Mouse (Mus musculus) heart, embryonic 11.5 days (tissue): ENCODE data around the gene Ap1b1. TPM values are rescaled to one million over a fixed set of nuclear protein-coding genes. Genes with fewer than 3 reads are reported as not detected.

Experiments
- ATAC-seq: fragments of 200-750 bp; cut with Nextera tagmentation; replicated peaks from 2 replicates; pipeline ENCODE4 v1.8.0; 2017; ENCODE audit warnings: moderate library complexity; ENCODE audit not compliant: insufficient number of reproducible peaks, low FRiP score, low TSS enrichment
- H3K27ac ChIP-seq: fragments of 300-500 bp; sonication (generic); 2 replicates; pipeline ENCODE4 v1.5.1; 2014; ENCODE audit warnings: mild to moderate bottlenecking, low read depth, low read length
- H3K27me3 ChIP-seq: fragments of 300-500 bp; sonication (generic); 2 replicates; pipeline ENCODE4 v1.6.1; 2014; ENCODE audit warnings: mild to moderate bottlenecking, low read length, mixed read lengths; ENCODE audit not compliant: control insufficient read depth, insufficient read depth
- H3K36me3 ChIP-seq: fragments of 300-500 bp; sonication (generic); 2 replicates; pipeline ENCODE4 v1.6.1; 2014; ENCODE audit warnings: mild to moderate bottlenecking, low read length, moderate library complexity, mixed read lengths; ENCODE audit not compliant: control insufficient read depth, insufficient read depth
- H3K4me1 ChIP-seq: fragments of 300-500 bp; sonication (generic); 2 replicates; pipeline ENCODE4 v1.6.1; 2014; ENCODE audit warnings: low read length; ENCODE audit not compliant: control insufficient read depth, insufficient read depth
- H3K4me2 ChIP-seq: fragments of 300-500 bp; sonication (generic); 2 replicates; pipeline ENCODE4 v1.6.1; 2014; ENCODE audit warnings: mild to moderate bottlenecking, moderate library complexity
- H3K4me3 ChIP-seq: fragments of 300-500 bp; sonication (generic); 2 replicates; pipeline ENCODE4 v1.5.1; 2014; ENCODE audit warnings: low read depth, low read length
- H3K9ac ChIP-seq: fragments of 300-500 bp; sonication (generic); 2 replicates; pipeline ENCODE4 v1.6.1; 2014; ENCODE audit warnings: mild to moderate bottlenecking, low read depth, low read length, moderate library complexity
- H3K9me3 ChIP-seq: fragments of 300-500 bp; sonication (generic); replicated peaks from 2 replicates; pipeline ENCODE4 v1.6.1; 2016; ENCODE audit warnings: low read length; ENCODE audit not compliant: control insufficient read depth
- WGBS: fragments of 180-500 bp; shearing (Covaris S2); extraction: QIAGEN DNeasy Blood & Tissue Kit; methylation state at CpG from one replicate; pipeline ENCODE4 v1.1.7; 2014; ENCODE audit not compliant: insufficient replicate concordance; 5-methylcytosine and 5-hydroxymethylcytosine counted together
- polyA plus RNA-seq: library from polyadenylated mRNA; unstranded; fragments of >200 nt; fragmentation: Nextera tagmentation; extraction: Ambion mirVana; gene quantifications from 2 replicates; pipeline ENCODE4 v1.2.1, GENCODE M21; 2014

Ap1b1 gene
- 47.6 and 57.9 TPM in 2 replicates for polyA plus RNA-seq

DNA sequence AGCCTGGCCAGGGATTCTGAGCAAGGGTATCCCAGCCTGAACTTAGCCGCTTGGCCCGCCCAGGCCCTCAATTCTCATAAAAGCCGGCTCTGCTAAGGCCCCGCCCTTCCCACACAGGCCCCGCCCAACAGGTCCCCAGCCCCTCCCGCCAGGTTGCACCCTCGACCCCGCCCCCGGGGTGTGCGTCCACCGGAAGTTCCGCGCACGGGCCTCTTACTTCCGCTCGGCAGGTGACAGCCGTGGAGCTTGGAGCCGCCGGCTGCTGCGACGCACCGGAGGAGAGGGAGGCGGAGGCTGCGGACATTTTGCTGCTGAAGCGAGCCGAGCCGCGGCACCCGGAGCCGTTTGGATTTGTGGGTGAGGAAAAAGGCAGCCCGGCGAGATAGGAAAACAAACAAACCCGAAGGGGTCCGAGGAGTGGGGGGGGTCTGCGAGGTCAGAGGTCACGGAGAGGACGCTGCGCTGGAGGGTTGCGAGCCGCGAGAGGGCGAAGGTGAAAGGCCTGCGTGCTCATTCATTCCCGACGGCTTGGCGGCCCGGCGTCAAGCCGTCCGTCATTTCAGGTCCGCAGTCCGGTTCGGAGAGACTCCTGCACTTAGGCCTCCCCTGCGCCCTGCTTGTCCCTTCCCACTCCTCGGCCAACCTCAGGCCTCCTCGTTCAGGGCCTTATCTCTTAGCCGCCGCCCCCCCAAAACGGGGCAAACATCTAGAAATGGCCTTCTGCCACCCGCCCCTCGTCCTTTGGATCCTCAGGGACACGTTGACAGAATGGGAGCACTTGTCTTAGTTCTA is at the start of gene Ap1b1:
Ap1b1 (plus strand) TSS at position 130 of the 792 bp plus-strand sequence.
- WGBS, result 1% methylated on average over 56 of the region's 62 CpGs
- H3K36me3 ChIP-seq, result no peaks in the 10 kb centered on the region
- H3K4me1 ChIP-seq, result peaks cover 6% of the 10 kb centered on the region
- peak within 1 kb of the TSS; percentile 90 for H3K4me3 ChIP-seq
- peak within 1 kb of the TSS; percentile 76 for H3K4me2 ChIP-seq
- H3K27me3 ChIP-seq, result no peaks in the 10 kb centered on the region
- H3K9me3 ChIP-seq, result no peaks in the 10 kb centered on the region
- no peak within 1 kb of the TSS for H3K27ac ChIP-seq
- peak; percentile 94 for ATAC-seq
- peak within 1 kb of the TSS; percentile 80 for H3K9ac ChIP-seq

DNA sequence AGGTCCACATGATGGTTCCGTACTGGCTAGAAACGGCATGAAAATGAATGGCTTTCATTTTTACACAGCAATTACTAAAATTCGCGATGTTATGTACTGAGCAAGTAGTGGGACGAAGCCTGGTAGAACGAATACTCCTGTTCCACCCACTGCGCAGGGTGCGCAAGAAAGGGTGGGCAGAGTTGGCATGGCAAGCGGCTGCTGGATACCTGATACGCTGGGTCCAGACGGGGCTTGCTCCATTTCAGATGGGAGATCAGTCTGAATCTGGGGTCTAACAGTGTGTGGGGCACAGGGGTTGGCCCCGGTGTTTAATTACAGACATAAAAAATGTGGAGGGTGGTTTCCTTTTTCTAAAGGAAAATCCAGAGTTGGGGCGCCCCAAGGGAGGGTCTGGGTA is 40.1 kb upstream of the Ap1b1 start:
- H3K27me3 ChIP-seq, result peaks cover 69% of the 10 kb centered on the region
- no peaks in the 10 kb centered on the region for H3K36me3 ChIP-seq
- no peak overlapping the region for H3K27ac ChIP-seq
- no peak for ATAC-seq
- H3K4me2 ChIP-seq, result peak overlapping the region; percentile 79
- H3K9me3 ChIP-seq, result no peaks in the 10 kb centered on the region
- H3K9ac ChIP-seq, result no peak overlapping the region
- H3K4me3 ChIP-seq, result peak overlapping the region; percentile 61
- 37% methylated on average over 13 of the region's 13 CpGs for WGBS
- peaks cover 9% of the 10 kb centered on the region for H3K4me1 ChIP-seq

DNA sequence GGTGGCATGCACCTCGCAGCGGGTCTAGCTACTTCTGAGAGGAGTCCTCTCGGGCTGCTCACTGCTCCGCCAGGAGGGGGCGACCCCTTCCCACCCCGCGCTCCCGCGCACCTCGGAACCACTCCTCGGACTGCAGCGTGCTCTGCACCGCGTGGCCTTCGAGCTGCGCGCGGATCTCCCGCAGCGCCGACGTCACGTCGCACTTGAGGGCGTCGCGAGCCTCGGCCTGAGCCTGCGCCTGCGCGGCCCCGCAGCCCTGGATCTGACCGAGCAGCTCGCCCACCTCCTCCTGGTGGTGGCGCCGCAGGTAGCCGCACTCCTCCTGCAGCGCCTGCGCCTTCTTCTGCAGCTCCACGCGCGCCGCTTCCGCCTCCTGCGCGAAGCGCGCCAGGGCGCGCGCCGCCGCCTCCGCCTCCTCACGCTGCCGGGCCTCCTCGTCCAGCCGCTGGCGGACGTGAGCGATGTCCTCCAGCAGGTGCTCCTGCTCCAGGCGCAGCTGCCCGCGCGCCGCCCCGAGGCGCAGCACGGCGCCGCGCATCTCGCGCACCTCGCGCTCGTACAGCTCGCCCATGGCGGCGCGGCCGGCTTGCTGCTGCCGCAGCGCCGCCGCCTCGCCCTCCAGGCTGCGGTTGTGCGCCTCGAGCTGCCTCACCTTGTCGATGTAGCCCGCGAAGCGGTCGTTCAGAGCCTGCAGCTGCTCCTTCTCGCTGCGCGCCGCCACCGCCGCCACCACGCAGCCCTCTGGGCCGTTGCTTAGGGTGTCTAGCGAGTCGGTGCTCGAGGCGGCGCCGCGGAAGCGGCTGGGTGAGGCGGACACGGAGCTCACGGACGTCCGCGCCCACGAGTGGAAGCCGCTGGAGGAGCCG is 39.4 kb upstream of the Ap1b1 start:
- H3K36me3 ChIP-seq, result no peaks in the 10 kb centered on the region
- H3K27me3 ChIP-seq, result peaks cover 74% of the 10 kb centered on the region
- H3K4me1 ChIP-seq, result peaks cover 9% of the 10 kb centered on the region
- peak overlapping the region; percentile 61 for H3K4me3 ChIP-seq
- peak overlapping the region; percentile 79 for H3K4me2 ChIP-seq
- H3K9me3 ChIP-seq, result no peaks in the 10 kb centered on the region
- H3K9ac ChIP-seq, result no peak overlapping the region
- ATAC-seq, result peak; percentile 51; the same call in 1 of the 2 replicates
- no peak overlapping the region for H3K27ac ChIP-seq
- WGBS, result under 1% methylated on average over 116 of the region's 120 CpGs

DNA sequence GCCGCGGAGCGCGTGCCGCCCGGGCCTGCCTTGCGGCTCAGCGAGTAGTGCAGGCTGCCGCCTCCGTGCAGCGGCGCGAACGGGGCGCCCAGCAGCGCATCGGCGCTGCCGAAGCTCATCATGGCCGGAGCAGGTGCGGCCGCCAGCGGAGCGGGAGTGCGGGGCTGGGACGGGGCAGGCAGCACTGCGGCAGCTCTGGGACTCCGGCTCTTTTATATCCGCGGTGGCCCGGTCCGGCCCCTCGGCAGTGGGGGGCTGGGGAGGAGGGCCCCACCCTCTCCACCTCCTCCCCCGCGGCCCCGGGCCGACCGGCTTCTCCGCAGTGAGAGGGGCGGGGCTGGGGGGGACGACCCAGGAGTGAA is 38.8 kb upstream of the Ap1b1 start, which contains the start of gene Nefh:
Nefh (minus strand) TSS at position 252 of the 362 bp plus-strand sequence.
- H3K27me3 ChIP-seq, result peaks cover 78% of the 10 kb centered on the region
- no peak within 1 kb of the TSS for H3K9ac ChIP-seq
- no peak for ATAC-seq
- peaks cover 9% of the 10 kb centered on the region for H3K4me1 ChIP-seq
- H3K27ac ChIP-seq, result no peak within 1 kb of the TSS
- WGBS, result under 1% methylated on average over 29 of the region's 41 CpGs
- H3K9me3 ChIP-seq, result no peaks in the 10 kb centered on the region
- peak within 1 kb of the TSS; percentile 61 for H3K4me3 ChIP-seq
- H3K36me3 ChIP-seq, result no peaks in the 10 kb centered on the region
- H3K4me2 ChIP-seq, result peak within 1 kb of the TSS; percentile 79

DNA sequence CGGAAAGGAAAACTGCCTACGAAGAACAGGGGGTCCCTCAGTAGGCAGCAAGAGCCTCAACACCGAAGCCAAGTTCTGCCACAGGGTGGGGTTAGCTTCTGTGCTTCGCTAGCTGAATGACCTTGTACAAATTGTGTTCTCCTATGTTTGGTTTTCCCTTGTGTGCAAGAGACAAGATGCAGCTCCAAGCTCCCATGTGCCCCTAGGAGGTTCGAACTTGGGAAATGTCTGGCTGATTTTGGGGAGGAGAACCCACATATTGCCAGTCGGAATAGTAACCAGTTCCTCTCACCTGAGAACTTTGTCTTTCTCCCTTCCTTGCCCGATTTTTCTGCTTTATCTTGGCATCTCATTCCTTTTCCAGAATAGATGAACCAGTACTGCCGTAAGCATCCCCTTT is 37.8 kb upstream of the Ap1b1 start:
- Histone ChIP-seq H3K4me2 (no peak overlapping the region), H3K27ac (no peak overlapping the region), H3K9me3 (no peaks in the 10 kb centered on the region), H3K4me1 (peaks cover 9% of the 10 kb centered on the region), H3K4me3 (no peak overlapping the region), H3K9ac (no peak overlapping the region), H3K36me3 (no peaks in the 10 kb centered on the region), H3K27me3 (peaks cover 88% of the 10 kb centered on the region)
- ATAC-seq, result no peak
- WGBS, result 41% methylated on average over 8 of the region's 8 CpGs

DNA sequence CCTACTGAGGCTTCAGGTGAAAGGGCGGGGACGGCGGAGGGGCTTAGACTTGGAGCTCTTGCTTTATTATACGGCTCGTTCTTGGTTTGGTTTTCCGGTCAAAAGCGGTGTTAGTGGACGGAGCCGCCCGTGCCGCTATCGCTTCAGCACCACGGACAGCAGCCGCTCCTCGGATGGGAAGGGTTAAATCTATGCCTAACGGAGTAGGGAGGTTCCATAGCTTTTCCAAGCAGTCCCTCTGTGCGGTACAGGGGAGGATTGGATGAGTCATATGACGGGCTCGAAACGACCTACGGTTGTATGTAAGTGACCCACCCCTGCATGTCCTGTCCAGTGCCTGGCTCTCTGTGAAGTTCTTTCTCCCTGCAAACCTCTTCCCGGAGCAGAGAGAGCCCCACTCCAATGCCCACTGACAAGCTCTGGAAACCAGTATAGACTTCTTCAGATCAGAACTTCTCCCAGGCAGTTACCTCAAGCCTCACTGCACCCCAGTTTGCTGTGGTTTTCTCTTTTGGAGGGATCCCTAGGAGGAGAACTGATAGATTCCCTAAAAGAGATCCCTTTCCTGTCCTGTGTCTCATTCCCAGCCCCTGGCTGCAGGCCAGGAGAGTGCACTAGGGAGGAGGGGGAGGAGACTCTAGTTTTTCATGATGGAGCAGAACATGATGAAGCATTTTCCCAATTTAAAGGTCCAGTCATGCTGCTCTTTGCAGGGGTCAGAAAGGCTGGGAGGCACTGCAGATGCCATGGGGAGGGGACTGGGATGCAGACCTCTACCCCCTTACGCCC is 37.2 kb upstream of the Ap1b1 start:
- Histone ChIP-seq H3K9me3 (no peaks in the 10 kb centered on the region), H3K27me3 (peaks cover 92% of the 10 kb centered on the region), H3K4me3 (no peak overlapping the region), H3K4me2 (no peak overlapping the region), H3K4me1 (peaks cover 9% of the 10 kb centered on the region), H3K9ac (no peak overlapping the region), H3K36me3 (no peaks in the 10 kb centered on the region), H3K27ac (no peak overlapping the region)
- 6% methylated on average over 23 of the region's 23 CpGs for WGBS
- ATAC-seq, result no peak

DNA sequence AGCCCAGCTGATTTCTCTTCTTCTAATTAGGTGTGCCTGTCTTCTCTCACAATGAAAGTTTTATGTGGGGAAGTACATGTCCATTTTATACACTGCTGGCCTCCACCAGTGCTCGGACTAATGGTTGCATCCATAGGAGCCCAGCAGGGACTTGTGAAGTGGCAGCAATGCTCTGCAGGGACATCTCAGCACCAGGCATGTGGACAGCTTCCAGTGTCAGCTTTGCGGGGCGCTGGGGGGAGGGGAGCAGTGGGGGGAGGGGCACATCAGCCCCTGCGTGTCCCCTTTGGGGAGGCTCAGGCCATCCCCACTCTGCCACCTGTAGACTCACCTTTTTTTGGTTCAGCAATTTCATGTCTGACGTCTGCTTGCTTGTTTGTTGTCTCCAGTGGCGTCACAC is 33.2 kb upstream of the Ap1b1 start:
- 5% methylated on average over 6 of the region's 6 CpGs for WGBS
- Histone ChIP-seq H3K27ac (no peak overlapping the region), H3K9ac (no peak overlapping the region), H3K27me3 (peaks cover 67% of the 10 kb centered on the region), H3K4me1 (no peaks in the 10 kb centered on the region), H3K4me3 (no peak overlapping the region), H3K9me3 (no peaks in the 10 kb centered on the region), H3K4me2 (no peak overlapping the region), H3K36me3 (no peaks in the 10 kb centered on the region)
- no peak for ATAC-seq

DNA sequence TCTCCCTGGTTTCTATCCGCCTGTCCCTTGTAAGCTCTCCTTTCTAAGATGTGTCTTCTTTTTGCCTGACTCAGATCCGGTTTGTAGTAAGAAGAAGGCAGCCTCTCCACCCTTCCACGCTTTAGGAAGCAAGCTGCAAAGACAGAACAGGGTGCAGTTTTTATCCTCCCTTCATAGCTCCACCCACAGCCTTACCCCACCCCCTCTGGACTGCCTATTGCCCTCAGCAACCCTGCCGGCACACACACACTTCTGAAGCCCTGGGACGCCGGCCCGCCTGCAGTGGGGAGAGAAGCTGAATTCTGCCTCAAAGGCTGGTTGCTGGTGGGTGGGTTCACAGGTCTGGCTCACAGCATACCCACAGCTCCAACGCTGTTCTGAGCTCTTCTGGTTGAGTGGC is 32.7 kb upstream of the Ap1b1 start:
- WGBS, result under 1% methylated on average over 8 of the region's 8 CpGs

More for the DNA sequence above, 32.7 kb upstream of the Ap1b1 start:
- H3K4me2 ChIP-seq, result no peak overlapping the region
- no peak for ATAC-seq
- no peaks in the 10 kb centered on the region for H3K4me1 ChIP-seq
- no peak overlapping the region for H3K9ac ChIP-seq
- H3K36me3 ChIP-seq, result no peaks in the 10 kb centered on the region
- H3K27ac ChIP-seq, result no peak overlapping the region
- H3K9me3 ChIP-seq, result no peaks in the 10 kb centered on the region
- peaks cover 62% of the 10 kb centered on the region for H3K27me3 ChIP-seq
- H3K4me3 ChIP-seq, result no peak overlapping the region
